Mouse (Mus musculus) bone marrow macrophage, adult 2 months (primary cell): ENCODE measurements around the gene Crebzf.

Experiments
- CTCF ChIP-seq: IDR thresholded peaks from 2 replicates; pipeline ENCODE4 v1.5.1; 2012; ENCODE audit warnings: low read depth, mild to moderate bottlenecking, low read length, moderate library complexity
- POLR2A ChIP-seq: IDR thresholded peaks from 2 replicates; pipeline ENCODE4 v1.6.1; 2012; ENCODE audit warnings: mild to moderate bottlenecking, low read depth, low read length, borderline replicate concordance

DNA sequence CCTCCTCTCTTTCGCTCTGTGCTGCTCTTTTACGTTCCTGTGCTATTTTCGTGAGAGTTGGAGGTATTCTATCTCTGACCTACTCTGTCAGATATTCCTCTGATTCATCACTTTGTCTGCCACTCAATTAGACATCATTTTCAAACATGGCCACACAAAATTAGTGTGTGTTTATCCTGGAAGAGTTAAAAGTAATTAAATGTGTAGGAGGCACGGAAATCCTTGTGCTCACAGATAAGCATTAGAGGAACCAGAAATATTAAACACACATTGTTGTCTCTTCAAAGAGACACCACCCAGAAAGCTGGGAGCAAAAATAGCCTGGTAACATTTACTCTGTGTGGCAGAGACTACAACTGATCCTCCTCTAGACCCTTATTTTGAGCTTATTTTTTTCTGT, 2.5 kb upstream of the Crebzf start:
- TF ChIP-seq CTCF (no peak), POLR2A (no peak)
